Mouse (Mus musculus): ENCODE measurements around the gene Dctn1.
A peak's percentile ranks its signal among the peaks of the same experiment; 100 is the strongest.

Gene Dctn1

DNA sequence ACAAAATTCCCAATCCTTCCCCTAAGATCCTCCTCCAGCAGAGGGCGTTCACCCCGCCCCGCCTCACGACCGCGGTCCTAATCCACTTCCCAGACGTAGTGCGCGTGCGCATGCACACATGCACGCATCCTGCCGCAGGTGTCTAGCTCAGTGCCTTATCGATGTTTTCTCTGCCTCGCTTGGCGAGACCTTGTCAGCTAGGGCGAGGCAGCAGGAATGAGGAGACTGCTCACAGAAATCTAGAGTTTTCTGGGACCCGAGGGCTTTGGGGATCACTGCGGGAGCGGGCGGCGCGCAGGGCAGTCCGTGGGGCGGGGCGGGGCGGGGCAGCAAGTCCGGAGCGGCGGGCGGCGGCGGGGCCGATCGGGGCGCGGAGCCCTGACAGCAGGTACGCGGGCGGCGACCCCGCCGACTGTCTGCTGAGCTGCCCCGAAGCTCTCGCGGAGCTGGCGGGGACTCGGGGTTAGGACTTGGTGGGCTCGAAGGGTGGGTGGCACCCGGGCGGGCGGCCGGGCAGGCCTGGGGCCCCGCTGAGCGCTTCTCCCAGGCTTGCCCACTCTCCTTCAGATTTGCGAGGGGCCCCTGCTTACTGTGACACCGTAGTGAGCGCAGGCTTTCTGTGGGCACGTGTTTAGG is at the start of gene Dctn1:
TSS of gene Dctn1 (plus strand) at position 314 of the 636 bp plus-strand sequence.
- peak; percentile 90 to 93 for DNase-seq (ENCODE audit: low spot score in 2 of 2)

- no peak for DNase-seq (ENCODE audit: low spot score in 2 of 2)
Observed at GRCm38 (mm10) chr6:83116373-83117164, 49.2 kb upstream of the Dctn1 start.

GRCm38 (mm10) chr6:83117165-83117438 is 48.6 kb upstream of the Dctn1 start:
- DNase-seq (ENCODE audit: low spot score in 2 of 2) = no peak

DNA sequence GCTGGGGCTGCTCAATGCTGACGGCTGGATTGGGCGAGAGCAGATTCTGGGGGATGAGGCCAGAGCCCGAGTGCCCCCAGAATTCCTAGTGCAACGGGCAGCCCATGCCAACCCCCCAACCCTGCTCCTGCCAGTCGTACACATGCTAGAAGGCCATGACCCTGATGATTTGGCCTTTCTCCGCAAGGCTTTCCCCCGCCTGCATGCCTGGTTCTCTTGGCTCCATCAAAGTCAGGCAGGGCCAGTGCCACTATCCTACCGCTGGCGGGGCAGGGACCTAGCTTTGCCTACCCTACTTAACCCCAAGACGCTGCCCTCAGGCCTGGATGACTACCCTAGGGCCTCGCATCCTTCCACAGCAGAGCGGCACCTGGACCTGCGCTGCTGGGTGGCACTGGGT is 48.1 kb upstream of the Dctn1 start:
- DNase-seq (ENCODE audit: low spot score in 2 of 2) = no peak

- DNase-seq (ENCODE audit: low spot score in 2 of 2) = no peak
Observed at GRCm38 (mm10) chr6:83118369-83118768, 47.4 kb upstream of the Dctn1 start.

DNA sequence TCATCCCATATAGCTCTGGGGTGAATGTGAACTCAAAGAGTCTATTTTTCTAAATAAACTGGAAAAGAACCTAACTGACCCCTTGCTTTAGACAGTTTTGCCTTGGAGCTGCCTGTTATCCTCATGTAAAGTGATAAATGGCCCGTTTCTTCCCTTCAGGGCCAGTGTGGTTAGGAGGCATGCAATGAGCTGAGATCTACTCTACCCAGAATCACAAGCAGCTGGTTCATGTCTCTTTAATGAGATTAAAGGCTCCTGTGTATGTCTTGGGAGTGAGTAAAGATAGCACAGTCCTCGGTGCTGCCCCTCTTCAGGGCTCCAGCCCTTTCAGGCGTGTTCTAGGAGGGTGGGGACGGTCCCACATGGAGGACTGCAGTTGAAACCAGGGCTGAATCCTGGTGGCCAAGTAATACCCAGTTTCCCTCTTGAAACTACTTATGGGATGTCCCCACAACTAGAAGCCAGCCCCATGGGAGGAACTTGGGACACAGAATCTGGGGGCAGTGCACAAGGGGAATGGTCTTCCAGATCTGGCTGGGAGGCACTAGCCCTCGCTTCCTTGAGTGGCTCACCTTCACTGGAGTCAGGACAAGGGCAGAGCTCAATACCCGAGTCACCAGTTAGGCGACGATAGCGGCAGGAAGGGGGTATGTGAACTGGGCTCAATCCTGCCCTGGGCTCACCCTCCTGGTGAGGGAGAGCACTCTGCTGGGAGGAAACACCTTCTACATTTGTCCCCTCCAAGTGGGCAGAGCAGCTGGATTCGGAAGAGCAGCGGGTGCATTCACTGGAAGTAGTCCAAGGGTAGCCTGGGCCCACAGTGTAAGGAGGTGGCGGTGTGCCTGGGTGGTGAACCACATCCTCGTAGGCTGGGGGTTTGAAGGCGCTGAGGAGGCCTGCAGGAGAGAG is 46.6 kb upstream of the Dctn1 start:
- DNase-seq (ENCODE audit: low spot score in 2 of 2) = no peak

DNA sequence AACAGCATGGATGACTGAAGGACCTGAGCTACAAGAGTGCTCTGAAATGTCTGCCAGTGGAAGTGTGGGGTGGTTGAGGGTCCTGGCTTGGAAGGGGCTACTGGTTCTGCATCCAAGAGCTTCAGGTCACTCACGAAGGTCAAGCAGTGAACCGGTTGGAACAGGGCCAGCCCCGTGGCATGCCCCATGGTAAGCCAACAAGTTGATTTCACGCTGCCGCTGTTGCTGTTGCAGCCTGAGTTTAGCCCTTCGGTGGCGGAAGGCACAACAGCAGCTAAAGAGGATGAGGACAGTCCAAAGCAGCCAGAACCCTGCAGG is 46.0 kb upstream of the Dctn1 start:
- no peak for DNase-seq (ENCODE audit: low spot score in 2 of 2)

GRCm38 (mm10) chr6:83120930-83121862 is 44.5 kb upstream of the Dctn1 start, which contains the start of gene Wbp1:
Wbp1 (minus strand) TSS chr6:83121559.
- peak; percentile 97 to 98 for DNase-seq (ENCODE audit: low spot score in 2 of 2)

DNA sequence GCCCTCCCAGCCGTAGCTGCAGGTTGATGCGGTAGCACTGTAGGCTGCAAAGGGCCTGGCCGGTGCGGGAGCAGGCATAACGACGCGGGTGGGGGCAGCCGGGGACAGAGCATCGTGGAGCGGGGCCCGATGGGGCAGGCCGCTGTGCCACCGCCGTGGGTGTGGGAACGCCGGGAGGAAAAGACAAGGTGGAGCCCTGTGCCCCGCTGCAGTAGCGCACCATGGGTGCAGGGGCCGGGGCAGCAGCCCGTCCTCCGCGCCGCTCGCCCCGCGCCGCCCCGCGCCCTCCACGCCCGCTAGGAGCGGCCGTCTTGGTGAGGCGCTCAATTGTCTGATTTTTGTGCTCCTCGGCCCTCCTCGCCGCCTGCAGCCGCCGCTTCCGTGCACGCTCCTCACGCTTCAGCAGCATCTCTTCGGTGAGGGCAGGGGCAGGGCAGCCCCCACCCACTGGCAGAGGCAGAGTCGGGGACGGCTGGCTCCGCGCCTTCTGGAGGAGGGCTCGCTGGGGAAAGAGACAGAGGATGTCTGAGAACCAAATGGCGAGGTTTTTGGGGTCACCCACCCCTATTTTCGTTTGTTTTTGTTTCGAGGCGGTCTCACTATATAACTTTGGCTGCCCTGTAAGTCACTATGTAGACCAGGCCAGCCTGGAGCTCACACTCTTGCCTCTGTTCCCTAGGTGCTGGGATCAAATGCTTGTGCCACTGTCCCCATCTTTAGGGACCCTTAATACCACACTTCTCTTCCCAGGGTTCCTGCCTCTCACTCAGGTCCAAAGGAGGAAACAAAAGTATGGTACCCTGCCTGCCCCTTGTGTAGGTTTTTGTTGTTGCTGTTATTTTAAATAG is 43.6 kb upstream of the Dctn1 start:
- no peak for DNase-seq (ENCODE audit: low spot score in 2 of 2)

DNA sequence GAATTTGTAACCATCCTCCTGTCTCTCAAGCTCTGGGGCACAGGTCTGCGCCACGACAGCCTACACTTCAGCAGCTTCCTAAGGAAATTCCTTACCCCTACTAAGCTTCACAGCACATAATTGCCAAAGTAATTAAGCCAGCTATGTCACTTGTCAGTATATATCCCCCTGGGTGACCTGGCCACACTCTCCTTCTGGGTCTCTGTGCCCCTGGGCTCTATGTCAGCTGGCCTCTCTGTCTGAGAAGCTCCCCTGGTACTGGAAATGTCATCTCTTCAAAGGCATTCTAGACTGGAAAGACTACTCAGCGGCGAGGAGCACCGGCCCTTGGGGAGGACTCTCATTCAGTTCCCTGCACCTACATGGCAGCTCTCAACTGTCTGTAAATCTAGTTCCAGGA is 42.8 kb upstream of the Dctn1 start:
- no peak for DNase-seq (ENCODE audit: low spot score in 2 of 2)

DNA sequence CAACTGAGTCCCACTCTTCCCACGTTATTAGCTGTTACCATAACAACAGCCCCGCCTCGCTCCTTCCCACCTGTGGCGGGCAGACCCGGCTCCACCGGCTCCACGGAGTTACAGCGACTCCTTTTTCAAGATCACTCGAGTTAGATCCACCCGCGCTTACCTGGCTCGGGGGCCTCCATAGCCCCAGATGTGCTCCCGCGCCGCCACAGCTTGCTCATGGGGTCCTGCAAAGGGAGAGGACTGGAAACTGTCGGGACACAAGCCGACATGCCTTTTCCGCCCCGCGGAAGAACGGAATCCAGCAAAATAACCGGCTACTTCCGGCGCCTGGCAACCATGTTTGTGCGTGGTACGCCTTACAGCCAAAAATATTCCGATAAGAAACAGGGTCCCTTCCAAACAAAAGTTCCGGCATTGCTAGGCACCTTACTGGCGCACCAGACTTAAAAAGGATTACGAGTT is 40.8 kb upstream of the Dctn1 start:
- peak; percentile 91 to 93 for DNase-seq (ENCODE audit: low spot score in 2 of 2)

GRCm38 (mm10) chr6:83125331-83125730 is 40.4 kb upstream of the Dctn1 start, which contains the start of gene Ino80b:
Ino80b (minus strand) TSS chr6:83125431.
- no peak for DNase-seq (ENCODE audit: low spot score in 2 of 2)

DNA sequence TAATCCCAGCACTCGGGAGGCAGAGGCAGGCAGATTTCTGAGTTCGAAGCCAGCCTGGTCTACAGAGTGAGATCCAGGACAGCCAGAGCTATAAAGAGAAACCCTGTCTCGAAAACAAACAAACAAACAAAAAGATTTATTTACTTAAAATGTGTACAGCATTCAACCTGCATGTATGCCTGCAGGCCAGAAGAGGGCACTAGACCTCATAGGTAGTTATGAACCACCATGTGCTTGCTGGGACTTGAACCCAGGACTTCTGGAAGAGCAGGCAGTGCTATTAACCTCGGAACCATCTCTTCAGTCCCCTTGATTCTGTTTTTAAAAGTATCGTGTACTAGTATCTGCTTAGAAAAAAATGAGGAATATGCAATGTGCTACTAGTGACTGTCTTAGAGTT is 38.3 kb upstream of the Dctn1 start:
- DNase-seq (ENCODE audit: low spot score in 2 of 2) = no peak

- no peak for DNase-seq (ENCODE audit: low spot score in 2 of 2)
Observed at GRCm38 (mm10) chr6:83131469-83132034, 34.2 kb upstream of the Dctn1 start.

GRCm38 (mm10) chr6:83132176-83132919 is 33.4 kb upstream of the Dctn1 start:
- no peak for DNase-seq (ENCODE audit: low spot score in 2 of 2)

DNA sequence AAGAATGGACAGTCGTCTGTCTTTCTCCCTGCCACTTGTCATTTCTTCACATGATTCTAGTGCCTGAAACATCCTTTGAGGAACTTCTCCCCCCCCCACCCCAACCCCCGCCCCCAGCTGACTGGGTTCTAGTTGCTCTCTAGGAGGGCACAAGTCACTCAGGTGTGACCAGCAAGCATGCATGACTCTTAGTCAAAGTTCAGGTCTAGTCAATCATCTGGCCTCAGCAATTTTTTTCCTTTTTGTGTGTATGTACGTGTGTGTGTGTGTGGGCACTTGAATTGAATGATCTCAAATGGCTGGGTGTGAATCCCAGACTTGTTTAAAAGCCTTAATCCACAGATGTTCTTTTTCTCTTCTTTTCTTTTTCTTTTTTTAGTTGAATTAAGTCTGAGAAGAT is 31.5 kb upstream of the Dctn1 start:
- DNase-seq (ENCODE audit: low spot score in 2 of 2) = no peak

DNA sequence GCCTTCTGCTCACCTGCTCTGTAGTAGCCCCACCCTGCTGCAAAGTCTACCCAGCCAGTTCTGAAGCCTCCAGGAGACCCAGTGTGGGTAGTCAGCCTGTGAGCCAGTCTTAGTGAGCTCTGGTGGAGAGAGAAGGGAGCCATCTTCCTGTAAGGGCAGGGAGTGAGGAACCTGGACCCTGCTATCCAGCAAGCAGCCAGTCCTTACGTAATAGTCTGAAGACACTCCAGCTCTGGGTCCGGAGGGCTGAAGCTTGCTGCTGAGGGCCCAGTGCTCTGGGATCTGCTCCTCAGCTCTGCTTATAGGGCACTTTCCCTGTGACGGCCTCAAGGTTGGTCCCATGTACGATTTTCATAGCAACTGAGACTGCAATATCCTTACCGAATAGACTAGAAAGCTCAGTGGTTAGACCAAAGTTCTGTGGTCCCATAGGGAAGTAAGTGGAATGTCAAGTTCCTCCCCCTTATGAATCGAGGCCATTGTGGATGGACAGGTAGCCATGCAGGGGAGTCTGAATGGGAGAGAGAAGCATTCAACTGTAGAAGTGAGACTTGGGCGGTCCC is 30.7 kb upstream of the Dctn1 start, which contains the start of gene Rtkn:
TSS of gene Rtkn (plus strand) at position 513 of the 563 bp plus-strand sequence.
- no peak for DNase-seq (ENCODE audit: low spot score in 2 of 2)

DNA sequence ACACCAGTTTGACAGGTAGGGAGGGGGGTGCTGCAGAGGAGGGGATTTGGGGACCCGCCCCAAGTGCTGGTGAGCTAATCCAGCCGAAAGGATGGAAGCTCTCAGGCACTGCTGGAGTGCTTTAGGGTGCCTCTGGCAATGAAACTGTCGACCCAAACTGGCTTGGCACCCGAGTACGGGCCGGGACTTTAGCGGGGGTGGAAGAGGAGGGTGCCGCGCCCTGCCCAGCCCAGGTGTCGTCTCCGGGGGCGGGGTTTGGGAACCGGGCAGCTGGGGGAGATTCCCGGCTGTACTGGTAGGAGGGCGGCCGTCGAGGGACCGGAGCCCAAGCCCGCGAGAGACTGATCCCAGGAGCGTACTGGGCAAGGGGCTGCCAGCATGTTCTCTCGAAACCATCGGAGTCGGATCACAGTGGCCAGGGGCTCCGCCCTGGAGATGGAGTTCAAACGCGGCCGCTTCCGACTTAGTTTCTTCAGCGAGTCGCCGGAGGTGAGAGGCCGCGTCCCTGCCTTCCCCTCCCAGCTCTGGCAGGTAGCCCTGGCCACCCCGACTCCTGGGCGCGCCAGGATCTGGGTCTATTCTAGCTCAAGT is 30.1 kb upstream of the Dctn1 start:
- no peak for DNase-seq (ENCODE audit: low spot score in 2 of 2)

Measured in spleen, postnatal 36 days (tissue).